Mouse (Mus musculus): ENCODE measurements around the gene Gm49601.

DNA sequence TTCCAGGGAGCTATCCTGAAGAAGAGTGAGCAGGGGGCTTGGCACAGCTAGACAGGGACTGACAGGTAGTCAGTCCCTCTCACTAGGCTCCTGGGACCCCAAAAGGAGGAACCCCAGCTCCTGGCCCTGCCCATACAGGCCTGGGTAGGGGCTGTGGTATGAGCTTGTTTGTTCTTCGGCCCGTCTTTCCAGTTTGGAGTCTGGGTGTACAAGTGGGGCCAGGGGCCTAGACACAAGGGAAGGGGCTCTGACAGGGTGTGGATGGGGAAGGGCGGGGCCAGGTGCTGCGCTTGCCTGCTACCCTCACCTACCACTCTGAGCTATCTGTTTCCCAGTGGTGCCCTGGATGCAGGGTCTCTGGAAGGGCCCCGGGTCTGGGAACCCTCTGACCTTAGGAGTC lies 20.5 kb downstream of the Gm49601 start:
- no peak for TF ChIP-seq CTCF (IDR thresholded peaks at IDR 0.05; ENCODE audit: low read depth)
- TF ChIP-seq EP300 (optimal IDR thresholded peaks at IDR 0.05), result no peak
